Mouse (Mus musculus) liver, postnatal 0 days (tissue): ENCODE data around the gene Snx9.

Experiments used
- CTCF ChIP-seq: sonication (generic); IDR thresholded peaks from 2 replicates; pipeline ENCODE4 v1.5.1; 2016; ENCODE audit warnings: antibody characterized with exemption, low read depth
- EP300 ChIP-seq: IDR thresholded peaks from 2 replicates; pipeline ENCODE4 v1.6.1; 2016; ENCODE audit warnings: antibody characterized with exemption, low read depth, mild to moderate bottlenecking

DNA sequence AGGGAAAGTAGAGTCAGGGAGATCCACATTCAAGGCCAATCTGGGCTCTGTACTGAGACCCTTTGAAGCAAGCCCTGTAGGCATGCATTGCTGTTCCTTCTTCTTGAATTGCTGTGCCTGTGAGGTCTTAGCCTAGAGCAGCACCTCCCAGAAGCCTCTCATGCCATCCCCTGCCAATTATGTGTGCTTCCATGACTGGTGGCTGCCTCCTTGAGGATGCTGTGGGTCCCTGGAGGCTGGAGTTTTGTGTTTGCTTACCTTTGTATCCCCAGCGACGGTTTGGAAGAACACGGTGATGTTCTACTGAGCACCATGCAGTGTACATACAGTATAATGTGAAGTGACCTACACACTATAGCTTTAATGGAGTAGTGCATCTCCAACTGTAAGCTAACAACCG is 4.2 kb downstream of the Snx9 start:
- TF ChIP-seq CTCF (no peak), EP300 (no peak)
